Mouse (Mus musculus) adipocyte (in vitro differentiated cells): ENCODE results near the gene Tnfrsf1b.
"Not testable (repeated sequence)": the region's sequence is repeated elsewhere in the genome, so short reads cannot be mapped to it uniquely, and the experiment has no call there.

Experiments
- DNase-seq: peaks from one replicate; pipeline ENCODE4 v3.0.0-alpha.2; 2016; ENCODE audit warnings: low spot score

Gene Tnfrsf1b

GRCm38 (mm10) chr4:145188561-145188960 lies 58.1 kb downstream of the Tnfrsf1b start:
- DNase-seq, result peak; percentile 70

GRCm38 (mm10) chr4:145187619-145188018 lies 59.1 kb downstream of the Tnfrsf1b start:
- peak; percentile 29 for DNase-seq

- no peak for DNase-seq
Observed at GRCm38 (mm10) chr4:145178918-145179549, 67.6 kb downstream of the Tnfrsf1b start.

DNA sequence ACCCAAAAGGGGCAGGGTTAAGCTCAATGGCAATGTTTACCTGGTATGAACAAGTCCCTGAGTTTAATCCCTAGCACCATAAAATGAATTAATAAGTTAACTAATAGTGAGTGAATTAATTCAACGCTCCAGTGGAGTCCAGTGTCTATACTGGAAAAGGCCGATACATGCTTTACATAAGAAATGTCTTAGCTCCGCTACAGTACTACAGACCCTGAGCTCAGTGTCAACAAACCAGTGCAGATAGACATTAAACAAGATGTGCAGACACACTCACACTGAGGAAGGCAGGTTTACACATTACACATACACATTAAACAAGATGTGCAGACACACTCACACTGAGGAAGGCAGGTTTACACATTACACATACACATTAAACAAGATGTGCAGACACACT lies 81.1 kb downstream of the Tnfrsf1b start:
- DNase-seq, result not testable (repeated sequence)

DNA sequence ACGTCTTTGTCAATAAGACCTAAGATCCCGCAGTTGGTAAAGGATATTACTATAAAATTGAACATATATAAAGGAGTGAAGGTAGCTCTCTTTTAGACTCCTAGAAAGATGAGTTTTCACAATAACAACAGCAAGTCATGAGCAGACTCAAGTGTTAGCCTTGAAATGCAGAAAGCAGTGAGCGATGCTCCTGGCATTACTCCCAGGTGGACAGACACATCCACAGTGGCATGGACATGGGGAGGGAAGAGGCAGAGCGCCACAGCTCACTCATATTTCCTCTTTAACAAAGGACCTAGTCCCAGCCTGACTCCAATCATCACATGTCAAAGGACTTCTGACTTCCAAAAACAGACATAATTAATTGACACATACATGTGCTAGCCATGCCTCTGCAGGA lies 82.6 kb downstream of the Tnfrsf1b start:
- no peak for DNase-seq
